15 mouse cellular contexts compared by ENCODE assay signal in the genomic region with DNA sequence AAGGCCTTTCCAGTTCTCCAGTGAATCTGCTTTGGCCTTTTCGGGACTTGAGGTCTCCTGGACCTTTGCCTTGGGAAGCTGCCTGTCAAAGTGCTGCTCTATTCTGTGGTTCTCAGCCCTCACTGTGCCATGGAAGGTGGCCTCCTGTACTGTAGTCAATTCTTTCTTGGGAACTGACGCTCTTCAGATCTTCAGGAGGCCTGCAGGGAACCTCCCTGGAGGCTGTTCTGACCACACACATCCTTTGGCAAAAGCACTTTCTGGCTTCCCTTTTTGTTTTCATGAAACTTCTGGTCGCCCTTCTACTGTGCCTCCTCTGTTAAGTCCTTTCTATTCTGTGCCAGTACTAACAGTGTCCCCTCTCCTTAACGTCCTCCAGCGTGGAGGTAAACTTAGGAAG.
DNase-seq lines count a peak whose midpoint lies in the region; ATAC-seq lines count a peak whose summit lies in the region.
"Had no signal": no experiment of that assay in that cellular context is flagged by ENCODE, and none has a peak within 500 bp of the region (broad histone marks: within the 10 kb centered on the region; RNA-seq: fewer than 3 reads in every experiment).

No protein-coding gene starts in this region.

- no peak overlapping the region for H3K9ac ChIP-seq in midbrain, embryonic 15.5 days
- no peak overlapping the region for H3K9ac ChIP-seq in midbrain, embryonic 11.5 days (ENCODE audit: low read length)
- 0 out of 2 replicates have a peak overlapping the region, but pooled peaks have one; percentile 1 for H3K9ac ChIP-seq in heart, embryonic 14.5 days (ENCODE audit: low read length)
- no peak overlapping the region for H3K9ac ChIP-seq in stomach, embryonic 14.5 days (replicated peaks; ENCODE audit: low read depth, low read length)
- H3K9ac ChIP-seq: embryonic facial prominence, embryonic 15.5 days; forebrain, embryonic 15.5 days; limb, embryonic 13.5 days; lung, embryonic 14.5 days; neural tube, embryonic 13.5 days had no signal

- H3K4me3 ChIP-seq in heart, embryonic 10.5 days = no peak overlapping the region
- no peak overlapping the region for H3K4me3 ChIP-seq in midbrain, embryonic 15.5 days
- H3K4me3 ChIP-seq in midbrain, embryonic 11.5 days (ENCODE audit: low read depth, low read length) = no peak overlapping the region
- no peak overlapping the region for H3K4me3 ChIP-seq in heart, embryonic 14.5 days (ENCODE audit: control insufficient read depth in 1 of 2, insufficient read depth in 1 of 2, low read depth in 1 of 2, low read length in 2 of 2)
- no peak overlapping the region for H3K4me3 ChIP-seq in stomach, embryonic 14.5 days (ENCODE audit: low read depth, low read length)
- H3K4me3 ChIP-seq: embryonic facial prominence, embryonic 15.5 days; forebrain, embryonic 15.5 days; limb, embryonic 13.5 days; neural tube, embryonic 13.5 days had no signal

- peaks cover 63% of the 10 kb centered on the region for H3K36me3 ChIP-seq in heart, embryonic 10.5 days
- H3K36me3 ChIP-seq in midbrain, embryonic 15.5 days (replicated peaks) = 0 out of 2 replicates have a peak, but pooled peaks cover 5% of the 10 kb centered on the region
- H3K36me3 ChIP-seq in midbrain, embryonic 11.5 days (ENCODE audit: control insufficient read depth, insufficient read depth, low read length) = no peaks in the 10 kb centered on the region; the same call in 1 of the 2 replicates
- H3K36me3 ChIP-seq in heart, embryonic 14.5 days (ENCODE audit: control insufficient read depth, insufficient read depth, low read length) = peaks cover 60% of the 10 kb centered on the region
- peaks cover 23% of the 10 kb centered on the region for H3K36me3 ChIP-seq in stomach, embryonic 14.5 days (ENCODE audit: control insufficient read depth, insufficient read depth, low read length)

- H3K4me1 ChIP-seq in heart, embryonic 10.5 days = peaks cover 21% of the 10 kb centered on the region
- H3K4me1 ChIP-seq in midbrain, embryonic 15.5 days = peaks cover 13% of the 10 kb centered on the region; the same call in 1 of the 2 replicates
- no peaks in the 10 kb centered on the region for H3K4me1 ChIP-seq in midbrain, embryonic 11.5 days (ENCODE audit: control insufficient read depth, insufficient read depth, low read length)
- peaks cover 10 to 19% of the 10 kb centered on the region in 2 experiments for H3K4me1 ChIP-seq in heart, embryonic 14.5 days (ENCODE audit: control insufficient read depth in 2 of 2, insufficient read depth in 2 of 2, low read length in 2 of 2)
- no peaks in the 10 kb centered on the region for H3K4me1 ChIP-seq in stomach, embryonic 14.5 days (ENCODE audit: control insufficient read depth, insufficient read depth, low read length)

- no peaks in the 10 kb centered on the region for H3K27me3 ChIP-seq in heart, embryonic 10.5 days (ENCODE audit: insufficient read depth, poor library complexity, severe bottlenecking)
- no peaks in the 10 kb centered on the region for H3K27me3 ChIP-seq in midbrain, embryonic 15.5 days (replicated peaks)
- no peaks in the 10 kb centered on the region for H3K27me3 ChIP-seq in midbrain, embryonic 11.5 days (ENCODE audit: control insufficient read depth, insufficient read depth, low read length)
- H3K27me3 ChIP-seq in heart, embryonic 14.5 days (ENCODE audit: control insufficient read depth, insufficient read depth, low read length) = no peaks in the 10 kb centered on the region
- no peaks in the 10 kb centered on the region for H3K27me3 ChIP-seq in stomach, embryonic 14.5 days (ENCODE audit: control insufficient read depth, insufficient read depth, low read length)
- H3K27me3 ChIP-seq: embryonic facial prominence, embryonic 15.5 days; forebrain, embryonic 15.5 days; limb, embryonic 13.5 days; neural tube, embryonic 13.5 days; Patski had no signal

- DNase-seq in heart, embryonic 10.5 days (ENCODE audit: low spot score) = no peak
- no peak for DNase-seq in heart, postnatal 25 days (ENCODE audit: low spot score)
- DNase-seq in midbrain, embryonic 11.5 days (ENCODE audit: low spot score, missing footprints) = no peak
- DNase-seq in cerebellum, adult 11-12 months = no peak
- DNase-seq: cerebellum, postnatal 10 days; lung, embryonic 14.5 days had no signal

- no peaks in the 10 kb centered on the region for H3K9me3 ChIP-seq in heart, embryonic 10.5 days
- no peaks in the 10 kb centered on the region for H3K9me3 ChIP-seq in midbrain, embryonic 15.5 days
- H3K9me3 ChIP-seq in midbrain, embryonic 11.5 days (ENCODE audit: control insufficient read depth, low read length) = no peaks in the 10 kb centered on the region
- no peaks in the 10 kb centered on the region for H3K9me3 ChIP-seq in heart, embryonic 14.5 days (ENCODE audit: control insufficient read depth, low read length)
- H3K9me3 ChIP-seq in stomach, embryonic 14.5 days (ENCODE audit: control insufficient read depth, low read depth, low read length) = no peaks in the 10 kb centered on the region
- H3K9me3 ChIP-seq: embryonic facial prominence, embryonic 15.5 days; forebrain, embryonic 15.5 days; limb, embryonic 13.5 days; neural tube, embryonic 13.5 days had no signal

- no peak overlapping the region for H3K4me2 ChIP-seq in midbrain, embryonic 15.5 days
- H3K4me2 ChIP-seq in midbrain, embryonic 11.5 days = no peak overlapping the region
- no peak overlapping the region for H3K4me2 ChIP-seq in heart, embryonic 14.5 days (ENCODE audit: low read length)
- no peak overlapping the region for H3K4me2 ChIP-seq in stomach, embryonic 14.5 days (replicated peaks; ENCODE audit: low read depth, low read length)
- H3K4me2 ChIP-seq: embryonic facial prominence, embryonic 15.5 days; forebrain, embryonic 15.5 days; limb, embryonic 13.5 days; lung, embryonic 14.5 days; neural tube, embryonic 13.5 days had no signal

- no peak for ATAC-seq in midbrain, embryonic 15.5 days (replicated peaks)
- ATAC-seq in midbrain, embryonic 11.5 days (ENCODE audit: low FRiP score) = no peak
- no peak for ATAC-seq in heart, embryonic 14.5 days (ENCODE audit: insufficient number of reproducible peaks, insufficient read depth, low FRiP score, low read depth)
- ATAC-seq in stomach, embryonic 14.5 days (ENCODE audit: insufficient number of reproducible peaks, insufficient read depth, low FRiP score, low read depth) = no peak
- ATAC-seq: forebrain, embryonic 15.5 days; intestine, postnatal 0 days; Patski had no signal

- WGBS in heart, embryonic 10.5 days = 50% methylated on average over 5 of the region's 5 CpGs
- WGBS in midbrain, embryonic 15.5 days = 45% methylated on average over 5 of the region's 5 CpGs
- WGBS in midbrain, embryonic 11.5 days = 59% methylated on average over 5 of the region's 5 CpGs
- 49% methylated on average over 5 of the region's 5 CpGs for WGBS in heart, embryonic 14.5 days
- WGBS in stomach, embryonic 14.5 days = 61% methylated on average over 5 of the region's 5 CpGs

- intact Hi-C loops in heart, postnatal 25 days (cut with DNase I) = no loop called here

- H3K27ac ChIP-seq in heart, embryonic 10.5 days = peak overlapping the region; percentile 56; the same call in 1 of the 2 replicates
- H3K27ac ChIP-seq in midbrain, embryonic 15.5 days = 0 out of 2 replicates have a peak overlapping the region, but pooled peaks have one; percentile 13
- H3K27ac ChIP-seq in midbrain, embryonic 11.5 days (ENCODE audit: low read depth, low read length) = no peak overlapping the region
- H3K27ac ChIP-seq in heart, embryonic 14.5 days (replicated peaks in 1 of 2; ENCODE audit: control insufficient read depth in 1 of 2, insufficient read depth in 1 of 2, low read depth in 2 of 2, low read length in 2 of 2) = peak overlapping the region; percentile 14 to 62; a peak in 3 of 4 replicates
- H3K27ac ChIP-seq in stomach, embryonic 14.5 days (ENCODE audit: low read length) = 0 out of 2 replicates have a peak overlapping the region, but pooled peaks have one; percentile 27
- H3K27ac ChIP-seq: embryonic facial prominence, embryonic 15.5 days; forebrain, embryonic 15.5 days; limb, embryonic 13.5 days; neural tube, embryonic 13.5 days had no signal
